Mouse (Mus musculus): ENCODE data around the gene Ntrk2. TPM values are rescaled to one million over a fixed set of nuclear protein-coding genes. Genes with fewer than 3 reads are reported as not detected.

The Ntrk2 gene
- polyA plus RNA-seq, 1 experiment from 2014 or later, result 102 TPM

GRCm38 (mm10) chr13:58882468-58882867 is 76.1 kb downstream of the Ntrk2 start:
- WGBS, result 88% methylated on average over 3 of the region's 3 CpGs
- Histone ChIP-seq H3K9me3 (ENCODE audit: control insufficient read depth, low read length) (no peaks in the 10 kb centered on the region), H3K4me2 (ENCODE audit: low read length) (no peak overlapping the region)

DNA sequence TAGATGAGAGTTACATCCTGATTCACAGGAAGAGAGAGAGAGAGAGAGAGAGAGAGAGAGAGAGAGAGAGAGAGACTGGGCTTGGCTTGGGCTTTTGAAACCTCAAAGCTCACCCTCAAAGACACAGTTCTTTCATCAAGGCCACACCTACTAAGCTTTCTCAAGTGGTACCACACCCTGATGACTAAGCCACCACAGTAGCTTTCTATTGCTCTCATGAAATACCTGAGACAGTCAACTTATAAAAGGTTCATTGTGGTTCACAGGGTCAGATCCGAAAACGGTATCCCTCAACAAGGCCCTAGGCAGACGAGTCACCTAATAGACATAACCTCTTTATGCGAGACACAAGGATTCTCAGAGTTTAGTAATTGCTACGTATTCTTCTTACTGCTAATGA is 76.5 kb downstream of the Ntrk2 start:
- peaks cover under 1% of the 10 kb centered on the region; the same call in 1 of the 2 replicates for H3K9me3 ChIP-seq (ENCODE audit: control insufficient read depth, low read length)
- H3K27me3 ChIP-seq (replicated peaks; ENCODE audit: control insufficient read depth, insufficient read depth, low read length), result no peaks in the 10 kb centered on the region
- H3K4me2 ChIP-seq (ENCODE audit: low read length), result no peak overlapping the region
- 0 out of 2 replicates have a peak, but pooled peaks cover 2% of the 10 kb centered on the region for H3K4me1 ChIP-seq (replicated peaks; ENCODE audit: control insufficient read depth, insufficient read depth, low read length)
- no peak for ATAC-seq
- 89% methylated on average over 5 of the region's 5 CpGs for WGBS
- no peak overlapping the region for H3K9ac ChIP-seq (replicated peaks; ENCODE audit: low read depth, low read length)
- H3K36me3 ChIP-seq (ENCODE audit: control insufficient read depth, insufficient read depth), result no peaks in the 10 kb centered on the region; the same call in 1 of the 2 replicates
- H3K4me3 ChIP-seq (replicated peaks; ENCODE audit: low read length), result no peak overlapping the region
- H3K27ac ChIP-seq (ENCODE audit: low read length), result no peak overlapping the region

More at GRCm38 (mm10) chr13:58882468-58882867, 76.1 kb downstream of the Ntrk2 start:
- ATAC-seq, result no peak
- H3K4me1 ChIP-seq (replicated peaks; ENCODE audit: control insufficient read depth, insufficient read depth, low read length), result 0 out of 2 replicates have a peak, but pooled peaks cover 2% of the 10 kb centered on the region
- no peaks in the 10 kb centered on the region for H3K27me3 ChIP-seq (replicated peaks; ENCODE audit: control insufficient read depth, insufficient read depth, low read length)
- H3K36me3 ChIP-seq (ENCODE audit: control insufficient read depth, insufficient read depth), result no peaks in the 10 kb centered on the region
- H3K27ac ChIP-seq (ENCODE audit: low read length), result no peak overlapping the region
- no peak overlapping the region for H3K4me3 ChIP-seq (replicated peaks; ENCODE audit: low read length)
- H3K9ac ChIP-seq (replicated peaks; ENCODE audit: low read depth, low read length), result no peak overlapping the region

- H3K4me2 ChIP-seq (ENCODE audit: low read length), result no peak overlapping the region
Observed at GRCm38 (mm10) chr13:58886108-58886507, 79.7 kb downstream of the Ntrk2 start.

GRCm38 (mm10) chr13:58896254-58896910 is 90.0 kb downstream of the Ntrk2 start:
- 0 out of 2 replicates have a peak, but pooled peaks cover 2% of the 10 kb centered on the region for H3K9me3 ChIP-seq (ENCODE audit: control insufficient read depth, low read length)
- H3K4me3 ChIP-seq (replicated peaks; ENCODE audit: low read length), result no peak overlapping the region
- no peak overlapping the region for H3K27ac ChIP-seq (ENCODE audit: low read length)
- no peaks in the 10 kb centered on the region for H3K4me1 ChIP-seq (replicated peaks; ENCODE audit: control insufficient read depth, insufficient read depth, low read length)
- 56% methylated on average over 12 of the region's 12 CpGs for WGBS
- no peaks in the 10 kb centered on the region for H3K36me3 ChIP-seq (ENCODE audit: control insufficient read depth, insufficient read depth)
- no peak for ATAC-seq
- H3K27me3 ChIP-seq (replicated peaks; ENCODE audit: control insufficient read depth, insufficient read depth, low read length), result no peaks in the 10 kb centered on the region
- no peak overlapping the region for H3K4me2 ChIP-seq (ENCODE audit: low read length)
- H3K9ac ChIP-seq (replicated peaks; ENCODE audit: low read depth, low read length), result no peak overlapping the region

More at GRCm38 (mm10) chr13:58886108-58886507, 79.7 kb downstream of the Ntrk2 start:
- no peak overlapping the region for H3K4me3 ChIP-seq (replicated peaks; ENCODE audit: low read length)
- no peak for ATAC-seq
- no peak overlapping the region for H3K9ac ChIP-seq (replicated peaks; ENCODE audit: low read depth, low read length)
- peaks cover 8% of the 10 kb centered on the region for H3K9me3 ChIP-seq (ENCODE audit: control insufficient read depth, low read length)
- no peaks in the 10 kb centered on the region for H3K27me3 ChIP-seq (replicated peaks; ENCODE audit: control insufficient read depth, insufficient read depth, low read length)
- H3K27ac ChIP-seq (ENCODE audit: low read length), result no peak overlapping the region
- peaks cover 6% of the 10 kb centered on the region for H3K36me3 ChIP-seq (ENCODE audit: control insufficient read depth, insufficient read depth)
- WGBS, result 72% methylated on average over 8 of the region's 8 CpGs
- 0 out of 2 replicates have a peak, but pooled peaks cover 2% of the 10 kb centered on the region for H3K4me1 ChIP-seq (replicated peaks; ENCODE audit: control insufficient read depth, insufficient read depth, low read length)

GRCm38 (mm10) chr13:58899337-58899736 is 93.0 kb downstream of the Ntrk2 start:
- WGBS, result 87% methylated on average over 2 of the region's 2 CpGs
- H3K4me3 ChIP-seq (replicated peaks; ENCODE audit: low read length), result no peak overlapping the region
- no peak for ATAC-seq
- 0 out of 2 replicates have a peak, but pooled peaks cover 2% of the 10 kb centered on the region for H3K9me3 ChIP-seq (ENCODE audit: control insufficient read depth, low read length)
- no peak overlapping the region for H3K27ac ChIP-seq (ENCODE audit: low read length)
- no peak overlapping the region for H3K4me2 ChIP-seq (ENCODE audit: low read length)
- H3K27me3 ChIP-seq (replicated peaks; ENCODE audit: control insufficient read depth, insufficient read depth, low read length), result no peaks in the 10 kb centered on the region
- H3K9ac ChIP-seq (replicated peaks; ENCODE audit: low read depth, low read length), result no peak overlapping the region
- no peaks in the 10 kb centered on the region for H3K36me3 ChIP-seq (ENCODE audit: control insufficient read depth, insufficient read depth)
- 0 out of 2 replicates have a peak, but pooled peaks cover 2% of the 10 kb centered on the region for H3K4me1 ChIP-seq (replicated peaks; ENCODE audit: control insufficient read depth, insufficient read depth, low read length)

DNA sequence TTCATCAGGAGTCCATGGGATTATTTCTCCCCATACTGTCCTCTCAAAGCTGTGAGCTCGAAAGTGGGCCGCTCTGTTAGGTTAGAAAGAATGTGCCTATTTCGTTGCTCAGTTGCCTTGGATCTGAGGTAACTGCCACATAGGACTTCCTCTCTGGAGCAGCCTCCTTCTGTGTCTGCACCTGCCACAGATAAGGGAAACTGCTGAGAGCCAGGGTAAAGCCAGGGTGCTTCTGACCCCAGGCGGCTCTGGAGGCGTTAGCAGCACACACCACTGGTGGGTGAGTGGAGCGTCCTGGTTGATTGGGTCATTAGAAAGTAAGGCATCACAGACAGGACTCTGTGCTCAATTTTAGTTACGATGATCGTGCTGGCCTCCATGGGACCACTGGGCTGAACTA is 95.9 kb downstream of the Ntrk2 start:
- H3K9me3 ChIP-seq (ENCODE audit: control insufficient read depth, low read length), result 0 out of 2 replicates have a peak, but pooled peaks cover 2% of the 10 kb centered on the region
- H3K4me3 ChIP-seq (replicated peaks; ENCODE audit: low read length), result no peak overlapping the region
- no peak overlapping the region for H3K4me2 ChIP-seq (ENCODE audit: low read length)
- no peak overlapping the region for H3K27ac ChIP-seq (ENCODE audit: low read length)
- no peak overlapping the region for H3K9ac ChIP-seq (replicated peaks; ENCODE audit: low read depth, low read length)
- H3K27me3 ChIP-seq (replicated peaks; ENCODE audit: control insufficient read depth, insufficient read depth, low read length), result no peaks in the 10 kb centered on the region
- 72% methylated on average over 8 of the region's 8 CpGs for WGBS
- no peaks in the 10 kb centered on the region for H3K36me3 ChIP-seq (ENCODE audit: control insufficient read depth, insufficient read depth)
- peaks cover 7% of the 10 kb centered on the region; the same call in 1 of the 2 replicates for H3K4me1 ChIP-seq (replicated peaks; ENCODE audit: control insufficient read depth, insufficient read depth, low read length)
- no peak for ATAC-seq

GRCm38 (mm10) chr13:58904742-58905735 is 98.7 kb downstream of the Ntrk2 start:
- WGBS, result 24% methylated on average over 13 of the region's 13 CpGs
- Histone ChIP-seq H3K4me2 (ENCODE audit: low read length) (no peak overlapping the region), H3K4me3 (replicated peaks; ENCODE audit: low read length) (no peak overlapping the region), H3K9me3 (ENCODE audit: control insufficient read depth, low read length) (0 out of 2 replicates have a peak, but pooled peaks cover 1% of the 10 kb centered on the region), H3K36me3 (ENCODE audit: control insufficient read depth, insufficient read depth) (no peaks in the 10 kb centered on the region), H3K9ac (replicated peaks; ENCODE audit: low read depth, low read length) (no peak overlapping the region), H3K27ac (ENCODE audit: low read length) (no peak overlapping the region), H3K4me1 (replicated peaks; ENCODE audit: control insufficient read depth, insufficient read depth, low read length) (peaks cover 7% of the 10 kb centered on the region; the same call in 1 of the 2 replicates), H3K27me3 (replicated peaks; ENCODE audit: control insufficient read depth, insufficient read depth, low read length) (no peaks in the 10 kb centered on the region)
- no peak for ATAC-seq

DNA sequence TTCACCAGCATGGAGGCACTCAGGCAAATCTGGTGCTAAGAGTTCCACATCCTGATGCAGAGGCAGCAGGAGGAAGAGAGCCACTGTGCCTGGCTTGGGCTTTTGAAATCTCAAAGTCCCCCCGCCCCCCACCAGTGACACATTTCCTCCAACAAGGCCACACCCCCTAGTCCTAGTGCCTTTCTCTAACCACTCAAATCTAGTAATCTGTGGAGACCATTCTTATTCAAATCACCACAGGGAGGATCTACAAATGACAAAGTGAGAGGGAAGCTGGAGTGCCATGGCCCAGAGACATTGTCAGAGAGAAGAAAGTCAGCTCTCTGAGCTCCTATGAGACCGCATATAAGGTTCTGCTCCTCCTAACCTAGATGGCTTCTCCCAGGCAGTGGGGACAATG is 105.6 kb downstream of the Ntrk2 start:
- Histone ChIP-seq H3K4me3 (replicated peaks; ENCODE audit: low read length) (no peak overlapping the region), H3K27ac (ENCODE audit: low read length) (no peak overlapping the region), H3K4me1 (replicated peaks; ENCODE audit: control insufficient read depth, insufficient read depth, low read length) (no peaks in the 10 kb centered on the region; the same call in 1 of the 2 replicates), H3K4me2 (ENCODE audit: low read length) (no peak overlapping the region), H3K27me3 (replicated peaks; ENCODE audit: control insufficient read depth, insufficient read depth, low read length) (no peaks in the 10 kb centered on the region), H3K9me3 (ENCODE audit: control insufficient read depth, low read length) (peaks cover 2% of the 10 kb centered on the region; the same call in 1 of the 2 replicates), H3K9ac (replicated peaks; ENCODE audit: low read depth, low read length) (no peak overlapping the region), H3K36me3 (ENCODE audit: control insufficient read depth, insufficient read depth) (no peaks in the 10 kb centered on the region)
- no peak for ATAC-seq
- 93% methylated on average over 2 of the region's 2 CpGs for WGBS

DNA sequence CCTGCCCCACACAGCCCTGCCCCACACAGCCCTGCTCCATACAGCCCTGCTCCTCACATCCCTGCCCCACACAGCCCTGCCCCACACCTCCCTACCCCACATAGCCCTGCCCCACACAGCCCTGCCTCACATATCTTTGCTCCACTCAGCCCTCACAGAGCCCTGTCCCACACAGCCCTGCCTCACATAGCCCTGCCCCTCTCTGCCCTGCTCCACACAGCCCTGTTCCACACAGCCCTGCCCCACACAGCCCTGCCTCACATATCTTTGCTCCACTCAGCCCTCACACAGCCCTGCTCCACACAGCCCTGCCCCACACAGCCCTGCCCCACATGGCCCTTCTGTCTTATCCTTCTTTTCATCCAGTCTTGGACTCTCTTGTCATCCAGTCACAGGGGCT is 106.2 kb downstream of the Ntrk2 start:
- no peak for ATAC-seq
- Histone ChIP-seq H3K9ac (replicated peaks; ENCODE audit: low read depth, low read length) (no peak overlapping the region), H3K9me3 (ENCODE audit: control insufficient read depth, low read length) (peaks cover 2% of the 10 kb centered on the region; the same call in 1 of the 2 replicates), H3K27ac (ENCODE audit: low read length) (no peak overlapping the region), H3K4me2 (ENCODE audit: low read length) (no peak overlapping the region), H3K36me3 (ENCODE audit: control insufficient read depth, insufficient read depth) (no peaks in the 10 kb centered on the region), H3K4me1 (replicated peaks; ENCODE audit: control insufficient read depth, insufficient read depth, low read length) (no peaks in the 10 kb centered on the region; the same call in 1 of the 2 replicates), H3K4me3 (replicated peaks; ENCODE audit: low read length) (no peak overlapping the region), H3K27me3 (replicated peaks; ENCODE audit: control insufficient read depth, insufficient read depth, low read length) (no peaks in the 10 kb centered on the region)

Measured in forebrain, embryonic 16.5 days (tissue).